Mouse (Mus musculus): ENCODE results near the gene Asrgl1.
A peak's percentile ranks its signal among the peaks of the same experiment; 100 is the strongest.
"Not testable (repeated sequence)": the region's sequence is repeated elsewhere in the genome, so short reads cannot be mapped to it uniquely, and the experiment has no call there.

The Asrgl1 gene

GRCm38 (mm10) chr19:9103986-9104385 is 31.4 kb downstream of the Asrgl1 start:
- no peak for DNase-seq

- DNase-seq = no peak
These were observed 34.4 kb downstream of the Asrgl1 start for GRCm38 (mm10) chr19:9101062-9101457.

- no peak for DNase-seq
These were observed 35.0 kb downstream of the Asrgl1 start for GRCm38 (mm10) chr19:9100297-9101061.

GRCm38 (mm10) chr19:9099751-9100150 is 35.7 kb downstream of the Asrgl1 start:
- DNase-seq = no peak

- DNase-seq = no peak
These were observed 38.0 kb downstream of the Asrgl1 start for GRCm38 (mm10) chr19:9097441-9097840.

- DNase-seq = no peak
These were observed 40.3 kb downstream of the Asrgl1 start for GRCm38 (mm10) chr19:9095111-9095510.

GRCm38 (mm10) chr19:9090709-9091108 is 44.7 kb downstream of the Asrgl1 start:
- DNase-seq = no peak

- no peak for DNase-seq
These were observed 45.2 kb downstream of the Asrgl1 start for GRCm38 (mm10) chr19:9090191-9090590.

GRCm38 (mm10) chr19:9087821-9088220 is 47.6 kb downstream of the Asrgl1 start, which contains the start of gene Scgb1a1:
Gene Scgb1a1, minus strand, starts transcription at chr19:9087958.
- no peak for DNase-seq

- not testable (repeated sequence) for DNase-seq
These were observed 51.5 kb downstream of the Asrgl1 start for GRCm38 (mm10) chr19:9083892-9084291.

- DNase-seq = no peak
These were observed 52.5 kb downstream of the Asrgl1 start for GRCm38 (mm10) chr19:9083010-9083355.

- peak; percentile 87 for DNase-seq
These were observed 53.0 kb downstream of the Asrgl1 start for GRCm38 (mm10) chr19:9082191-9083009.

- no peak for DNase-seq
These were observed 53.9 kb downstream of the Asrgl1 start for GRCm38 (mm10) chr19:9081311-9082190.

GRCm38 (mm10) chr19:9079916-9080315 is 55.5 kb downstream of the Asrgl1 start:
- no peak for DNase-seq

- DNase-seq = peak; percentile 35
These were observed 58.3 kb downstream of the Asrgl1 start for GRCm38 (mm10) chr19:9076982-9077660.

- no peak for DNase-seq
These were observed 59.4 kb downstream of the Asrgl1 start for GRCm38 (mm10) chr19:9076035-9076434.

GRCm38 (mm10) chr19:9075558-9075957 is 59.9 kb downstream of the Asrgl1 start:
- no peak for DNase-seq

GRCm38 (mm10) chr19:9074424-9074823 is 61.0 kb downstream of the Asrgl1 start:
- DNase-seq = no peak

- peak; percentile 43 for DNase-seq
These were observed 61.5 kb downstream of the Asrgl1 start for GRCm38 (mm10) chr19:9073776-9074411.

- no peak for DNase-seq
These were observed 63.3 kb downstream of the Asrgl1 start for GRCm38 (mm10) chr19:9072157-9072530.

GRCm38 (mm10) chr19:9071456-9072156 is 63.8 kb downstream of the Asrgl1 start:
- peak; percentile 66 for DNase-seq

Data from kidney, adult 9 months (tissue).